Mouse (Mus musculus) ES-Bruce4 (cell line): Measurements from ENCODE around the gene Prss32. TPM values are rescaled to one million over a fixed set of nuclear protein-coding genes. Genes with fewer than 3 reads are reported as not detected.

Experiments used
- H3K27ac ChIP-seq: 2 replicates; pipeline ENCODE4 v1.5.1; 2012; ENCODE audit warnings: low read length, inconsistent platforms; ENCODE audit not compliant: insufficient read depth
- H3K27me3 ChIP-seq: 2 replicates; pipeline ENCODE4 v1.6.1; 2012; ENCODE audit warnings: mild to moderate bottlenecking, low read length, inconsistent platforms; ENCODE audit not compliant: control insufficient read depth, poor library complexity, insufficient read depth, severe bottlenecking
- H3K36me3 ChIP-seq: 2 replicates; pipeline ENCODE4 v1.6.1; 2012; ENCODE audit warnings: inconsistent platforms, mild to moderate bottlenecking, low read length, moderate library complexity; ENCODE audit not compliant: control insufficient read depth, poor library complexity, insufficient read depth, severe bottlenecking
- H3K4me1 ChIP-seq: one replicate; pipeline ENCODE4 v1.8.1; 2011; ENCODE audit warnings: low read length; ENCODE audit not compliant: control insufficient read depth, insufficient read depth
- H3K4me3 ChIP-seq: 2 replicates; pipeline ENCODE4 v1.5.1; 2011; ENCODE audit warnings: low read depth, mild to moderate bottlenecking, low read length
- H3K9ac ChIP-seq: 2 replicates; pipeline ENCODE4 v1.6.1; 2012; ENCODE audit warnings: low read depth, mild to moderate bottlenecking, inconsistent platforms; ENCODE audit not compliant: poor library complexity, severe bottlenecking
- H3K9me3 ChIP-seq: replicated peaks from 2 replicates; pipeline ENCODE4 v1.6.1; 2012; ENCODE audit warnings: mild to moderate bottlenecking, low read length, inconsistent platforms; ENCODE audit not compliant: control insufficient read depth, poor library complexity, insufficient read depth, severe bottlenecking
- CTCF ChIP-seq: IDR thresholded peaks from one replicate; pipeline ENCODE4 v1.8.1; 2011; ENCODE audit warnings: low read depth, low read length
- EP300 ChIP-seq: IDR thresholded peaks from 2 replicates; pipeline ENCODE4 v1.6.1; 2011; ENCODE audit warnings: low read depth, low read length; ENCODE audit not compliant: insufficient read depth
- POLR2A ChIP-seq: IDR thresholded peaks from one replicate; pipeline ENCODE4 v1.8.1; 2011; ENCODE audit warnings: low read length; ENCODE audit not compliant: insufficient read depth
- polyA plus RNA-seq: library from polyadenylated mRNA; stranded (reverse); fragments of >200 nt; gene quantifications from 2 replicates; pipeline ENCODE4 v1.2.4, GENCODE M21; 2011; ENCODE audit warnings: low read depth; ENCODE audit not compliant: missing spikeins, insufficient read depth, insufficient read length

Prss32 gene
- polyA plus RNA-seq, 1 experiment, result not detected

- Histone ChIP-seq H3K9ac (peak within 1 kb of the TSS; percentile 94), H3K36me3 (peaks cover 32% of the 10 kb centered on the region), H3K4me3 (peak within 1 kb of the TSS; percentile 98), H3K27me3 (no peaks in the 10 kb centered on the region), H3K27ac (peak within 1 kb of the TSS; percentile 94), H3K9me3 (no peaks in the 10 kb centered on the region), H3K4me1 (no peaks in the 10 kb centered on the region)
- TF ChIP-seq CTCF (peak; percentile 33), EP300 (no peak)
Measured at GRCm38 (mm10) chr17:23829064-23829619, 14.5 kb upstream of the Prss32 start, which contains the start of gene Elob. TSS of gene Elob (minus strand) at chr17:23829136.

DNA sequence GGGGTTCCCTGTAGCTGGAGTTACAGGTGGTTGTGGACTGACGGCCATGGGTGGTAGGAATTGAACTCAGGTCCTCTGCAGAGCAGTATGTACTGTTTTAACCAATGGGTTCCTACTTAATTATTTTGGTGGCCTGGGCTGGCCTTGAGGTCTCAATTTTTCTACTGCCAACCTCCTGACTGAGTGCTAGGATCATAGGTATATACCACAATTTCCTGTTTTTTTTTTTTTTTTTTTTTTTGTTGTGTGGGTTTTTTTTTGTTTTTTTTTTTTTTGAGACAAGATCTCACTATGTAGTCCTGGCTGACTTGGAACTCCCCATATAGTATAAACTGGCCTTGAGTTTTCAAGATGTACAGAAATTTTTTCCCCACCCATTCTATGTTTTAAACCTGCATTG is 12.5 kb upstream of the Prss32 start:
- Histone ChIP-seq H3K9ac (no peak overlapping the region), H3K27me3 (no peaks in the 10 kb centered on the region), H3K4me1 (no peaks in the 10 kb centered on the region), H3K4me3 (no peak overlapping the region), H3K9me3 (no peaks in the 10 kb centered on the region), H3K27ac (no peak overlapping the region), H3K36me3 (peaks cover 13% of the 10 kb centered on the region)
- TF ChIP-seq CTCF, result no peak
- no peak for TF ChIP-seq EP300
- TF ChIP-seq POLR2A, result no peak

DNA sequence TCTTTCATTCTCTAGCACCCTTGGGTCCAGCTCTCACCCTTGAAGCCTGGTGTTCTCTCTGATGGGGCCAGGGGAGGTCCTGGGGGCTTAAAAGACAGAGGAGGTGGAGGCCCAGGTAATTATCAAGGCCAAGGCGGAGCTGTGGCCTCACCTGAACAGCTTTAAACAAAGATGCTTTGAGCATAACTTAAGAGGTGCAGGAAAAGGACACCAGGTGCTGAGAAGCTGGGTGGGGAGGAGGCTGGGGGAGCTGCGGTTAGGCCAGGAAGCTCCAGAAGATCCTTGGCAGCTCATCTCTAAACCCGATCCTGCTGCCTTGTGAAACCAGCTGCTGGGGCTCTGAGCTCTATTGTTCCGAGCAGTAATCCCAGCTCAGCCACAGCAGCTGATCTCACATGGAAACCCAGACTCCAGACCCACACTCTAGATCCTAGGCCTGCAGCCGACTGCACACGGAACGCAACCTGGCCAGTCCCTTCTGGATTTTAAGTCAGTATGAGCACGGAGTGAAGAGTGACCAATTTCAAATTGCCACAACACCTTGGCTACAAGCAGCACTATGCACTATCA is 7.6 kb upstream of the Prss32 start, which contains the start of gene Prss33:
TSS of gene Prss33 (minus strand) at position 51 of the 570 bp plus-strand sequence.
- Histone ChIP-seq H3K27ac (no peak within 1 kb of the TSS), H3K27me3 (no peaks in the 10 kb centered on the region), H3K36me3 (no peaks in the 10 kb centered on the region), H3K9ac (no peak within 1 kb of the TSS), H3K4me1 (no peaks in the 10 kb centered on the region), H3K9me3 (no peaks in the 10 kb centered on the region), H3K4me3 (peak within 1 kb of the TSS; percentile 17; the same call in 1 of the 2 replicates)
- TF ChIP-seq CTCF (no peak), EP300 (no peak), POLR2A (no peak)

GRCm38 (mm10) chr17:23841145-23841544 is 2.5 kb upstream of the Prss32 start:
- no peaks in the 10 kb centered on the region for H3K9me3 ChIP-seq
- H3K9ac ChIP-seq, result no peak overlapping the region
- no peak overlapping the region for H3K27ac ChIP-seq
- H3K4me3 ChIP-seq, result no peak overlapping the region
- no peaks in the 10 kb centered on the region for H3K36me3 ChIP-seq
- no peaks in the 10 kb centered on the region for H3K27me3 ChIP-seq
- no peaks in the 10 kb centered on the region for H3K4me1 ChIP-seq
- TF ChIP-seq CTCF (peak; percentile 37), POLR2A (no peak), EP300 (no peak)

DNA sequence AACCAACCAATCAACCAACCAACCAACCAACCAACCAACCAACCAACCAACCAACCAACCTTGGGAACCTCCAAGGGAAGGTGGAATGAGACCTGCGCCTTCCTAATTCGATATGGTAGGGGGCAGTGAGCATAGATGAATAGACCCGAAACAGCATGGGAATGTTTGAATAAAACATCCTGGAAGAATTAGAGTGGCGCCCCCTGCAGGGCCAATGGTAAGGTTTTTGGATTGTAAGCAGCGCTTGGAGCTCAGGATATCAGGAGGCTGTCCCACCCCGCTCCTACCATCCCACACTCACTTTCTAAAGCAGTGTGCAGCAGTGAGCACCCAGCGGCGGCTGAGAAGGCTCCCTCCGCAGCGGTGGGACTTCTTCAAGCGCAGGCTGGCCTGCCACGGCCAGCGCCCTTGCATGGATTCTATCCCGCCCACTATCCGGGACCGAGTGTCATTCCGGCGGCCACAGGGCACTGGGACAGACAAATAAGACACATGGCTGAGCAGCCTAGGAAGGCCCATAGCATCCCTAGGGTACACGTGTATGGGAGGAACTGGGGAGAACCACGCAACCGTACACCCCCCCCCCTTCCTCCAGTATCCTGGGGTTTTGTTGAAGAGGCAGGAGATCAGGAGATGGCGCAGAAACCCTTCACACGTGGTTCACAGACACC is 379 bp upstream of the Prss32 start:
- Histone ChIP-seq H3K4me3 (peak overlapping the region; percentile 72), H3K27me3 (no peaks in the 10 kb centered on the region), H3K9ac (peak overlapping the region; percentile 69), H3K36me3 (no peaks in the 10 kb centered on the region), H3K9me3 (no peaks in the 10 kb centered on the region), H3K27ac (no peak overlapping the region), H3K4me1 (no peaks in the 10 kb centered on the region)
- TF ChIP-seq CTCF (peak; percentile 44), POLR2A (no peak), EP300 (no peak)

DNA sequence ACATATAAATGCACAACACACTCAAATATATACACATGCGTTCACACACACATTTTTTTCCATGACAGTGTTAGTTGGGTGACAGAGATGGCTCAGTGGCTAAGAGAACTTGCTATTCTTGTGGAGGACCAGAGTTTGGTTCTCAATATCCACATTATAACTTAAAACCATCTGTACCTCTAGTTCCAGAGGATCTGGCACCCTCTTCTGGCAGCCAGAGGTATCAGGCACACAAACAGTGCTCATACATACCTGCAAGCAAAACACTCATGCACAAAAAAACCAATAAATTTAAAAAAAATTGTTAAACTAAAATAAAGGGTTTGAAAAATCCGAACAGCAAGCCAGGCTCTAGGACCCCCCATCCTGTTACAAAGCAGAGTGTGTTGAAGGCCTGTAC is 6.4 kb downstream of the Prss32 start:
- Histone ChIP-seq H3K27ac (no peak overlapping the region), H3K9ac (no peak overlapping the region), H3K27me3 (no peaks in the 10 kb centered on the region), H3K9me3 (no peaks in the 10 kb centered on the region), H3K4me3 (no peak overlapping the region), H3K36me3 (no peaks in the 10 kb centered on the region), H3K4me1 (no peaks in the 10 kb centered on the region)
- TF ChIP-seq EP300 (no peak), POLR2A (no peak)
